Mouse (Mus musculus): ENCODE measurements around the gene Arrdc2. TPM values are rescaled to one million over a fixed set of nuclear protein-coding genes. Genes with fewer than 3 reads are reported as not detected.
"Not testable (repeated sequence)": the region's sequence is repeated elsewhere in the genome, so short reads cannot be mapped to it uniquely, and the experiment has no call there.

Gene Arrdc2
- total RNA-seq, 2 experiments from 2014 or later: 4.8 to 71.3 TPM

DNA sequence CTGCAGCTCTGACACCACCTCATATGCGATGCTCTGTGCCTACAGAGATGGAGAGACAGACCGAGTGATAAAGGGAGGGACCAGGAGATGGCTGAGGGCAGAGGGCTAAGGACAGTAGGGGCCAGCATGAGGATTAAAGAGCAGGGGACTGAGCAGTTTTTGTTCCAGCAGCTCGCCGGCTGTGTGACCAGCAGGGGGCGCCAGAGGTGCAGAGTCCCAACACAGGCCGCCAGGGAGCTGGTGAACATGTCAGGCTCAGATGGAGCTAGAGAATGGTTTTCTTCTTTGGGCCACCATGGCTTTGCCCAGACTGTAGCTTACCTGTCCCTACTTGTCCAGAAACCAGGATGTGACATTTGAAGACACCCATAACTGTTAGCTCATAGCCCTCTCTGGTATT lies 5.0 kb upstream of the Arrdc2 start:
- peak; percentile 91 for DNase-seq
- intact Hi-C loops (cut with DNase I; ENCODE audit: low total_unique reads): loop anchor here (2.0 to 5.0 kb wide), 2 partner anchors 24 to 122 kb away; partner anchors contain the start of gene Pde4c

DNA sequence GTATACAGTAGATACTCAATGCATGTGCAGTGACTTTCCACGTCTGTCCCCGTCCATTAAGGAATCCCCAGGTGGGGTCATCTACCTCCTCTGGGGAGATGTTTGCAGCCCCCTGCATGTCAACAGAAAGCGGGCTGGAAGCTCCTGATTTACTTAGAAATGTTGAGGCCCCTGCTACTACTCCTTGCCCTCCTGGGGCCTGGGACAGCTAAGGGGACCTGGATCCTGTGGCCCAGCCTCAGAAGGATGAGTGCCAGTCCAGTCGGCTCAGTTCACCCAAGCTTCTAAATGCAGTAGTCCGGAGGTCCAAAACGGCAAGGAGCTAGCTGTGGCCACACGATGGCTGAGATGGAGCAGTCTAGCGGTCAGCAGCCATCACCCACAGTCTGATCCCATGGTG lies 4.4 kb upstream of the Arrdc2 start:
- DNase-seq: no peak

DNA sequence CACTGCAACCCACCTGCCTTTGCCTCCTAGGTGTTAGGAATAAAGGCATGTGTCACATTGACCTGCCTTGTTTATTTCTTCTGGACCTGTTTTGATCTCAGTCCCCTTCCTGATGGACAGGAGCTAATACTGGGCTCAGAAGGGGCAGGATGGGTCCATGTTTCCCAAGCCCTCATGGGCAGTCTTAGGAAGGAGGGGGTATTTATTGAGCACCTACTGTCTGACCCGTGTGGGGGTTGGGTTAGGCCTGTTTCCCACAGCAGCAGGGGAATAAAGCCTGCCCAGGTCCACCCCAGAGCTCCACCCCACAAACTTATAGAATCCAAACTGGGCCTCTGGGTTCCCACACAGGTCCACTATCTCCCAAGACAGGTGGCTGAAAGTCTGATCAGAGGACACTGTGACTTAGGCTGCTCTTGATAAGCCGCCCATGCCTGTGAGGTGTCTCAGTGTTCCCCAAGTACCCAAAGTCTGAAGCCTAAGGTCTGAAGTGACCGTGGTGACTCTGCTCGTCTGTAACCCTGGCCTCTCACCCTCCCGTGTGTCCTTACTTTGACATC lies 3.8 kb upstream of the Arrdc2 start:
- intact Hi-C loops (cut with DNase I; ENCODE audit: low total_unique reads): loop anchor here (2.0 to 5.0 kb wide), 2 partner anchors 26 to 121 kb away; partner anchors contain the start of gene Pde4c
- DNase-seq: no peak

More for the DNA sequence above, 4.4 kb upstream of the Arrdc2 start:
- intact Hi-C loops (cut with DNase I; ENCODE audit: low total_unique reads): loop anchor here (2.0 to 5.0 kb wide), 3 partner anchors 25 to 122 kb away; partner anchors contain the start of gene Pde4c

DNA sequence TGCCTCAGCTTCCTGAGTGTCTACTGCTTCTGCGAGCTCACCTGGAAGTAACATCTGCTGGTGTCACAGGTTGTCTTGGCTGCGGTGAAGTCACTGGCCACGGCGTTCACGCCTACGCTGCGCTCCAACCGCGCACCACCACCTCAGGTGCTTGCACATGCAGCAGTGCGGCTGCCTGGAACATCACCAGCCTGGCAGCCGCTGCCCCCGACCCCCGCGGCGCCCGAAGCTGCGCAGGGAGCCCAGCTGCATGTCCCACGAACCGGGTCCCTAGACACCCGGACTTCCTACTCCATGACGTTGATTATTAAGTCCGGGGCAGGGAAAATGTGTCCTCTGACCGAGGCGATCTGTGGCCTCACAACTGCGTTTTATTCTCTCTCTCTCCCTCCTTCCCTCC lies 3.0 kb upstream of the Arrdc2 start:
- intact Hi-C loops (cut with DNase I; ENCODE audit: low total_unique reads): loop anchor here (2.0 to 5.0 kb wide), 2 partner anchors 26 to 120 kb away; partner anchors contain the start of gene Pde4c
- no peak for DNase-seq

DNA sequence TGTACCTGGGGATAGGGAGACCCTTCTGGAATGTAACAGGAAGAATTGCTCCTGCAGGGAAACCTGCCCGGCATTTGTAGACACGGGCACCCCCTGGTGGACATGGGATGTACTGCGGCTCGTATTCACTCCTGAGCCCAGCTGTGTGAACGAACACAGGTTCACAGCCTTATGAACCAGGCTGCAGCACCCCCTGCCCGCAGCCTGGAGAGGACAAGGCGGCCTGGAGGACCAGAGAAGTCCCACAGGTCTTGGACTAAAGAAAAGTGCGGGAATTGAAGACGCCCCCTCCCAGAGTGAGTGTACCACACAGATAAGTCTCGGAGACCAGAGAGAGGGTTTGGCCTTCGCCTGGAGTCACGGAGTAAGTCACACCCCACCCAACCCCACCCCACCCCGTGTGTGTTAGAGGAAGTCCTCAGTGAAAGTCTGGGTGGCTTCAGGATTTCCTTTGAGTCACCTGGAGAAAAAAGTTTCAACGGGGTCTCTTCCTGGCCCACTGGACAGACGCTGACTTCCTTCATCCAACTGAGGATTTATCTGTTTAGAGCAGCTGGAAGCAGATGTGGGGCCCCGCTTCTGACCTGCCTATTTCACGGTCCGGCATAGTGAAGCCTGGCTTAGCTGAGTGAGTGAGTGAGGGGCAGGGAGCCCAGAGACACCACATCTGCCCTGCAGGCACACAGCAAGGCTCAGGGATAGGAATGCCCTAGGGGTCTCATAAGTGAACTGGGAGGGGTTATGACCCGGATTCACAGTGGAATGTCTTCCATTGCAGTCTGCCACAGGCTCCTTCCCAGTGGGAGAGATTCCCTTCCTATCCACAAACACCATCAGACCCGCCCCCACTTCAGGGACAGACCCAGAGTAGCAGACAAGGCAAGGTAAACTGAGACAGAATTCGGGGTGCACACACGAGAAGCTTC lies 1.9 kb upstream of the Arrdc2 start:
- intact Hi-C loops (cut with DNase I; ENCODE audit: low total_unique reads): loop anchor here (2.0 to 5.0 kb wide), 2 partner anchors 25 to 119 kb away; partner anchors contain the start of gene Pde4c
- peak; percentile 87 for DNase-seq

DNA sequence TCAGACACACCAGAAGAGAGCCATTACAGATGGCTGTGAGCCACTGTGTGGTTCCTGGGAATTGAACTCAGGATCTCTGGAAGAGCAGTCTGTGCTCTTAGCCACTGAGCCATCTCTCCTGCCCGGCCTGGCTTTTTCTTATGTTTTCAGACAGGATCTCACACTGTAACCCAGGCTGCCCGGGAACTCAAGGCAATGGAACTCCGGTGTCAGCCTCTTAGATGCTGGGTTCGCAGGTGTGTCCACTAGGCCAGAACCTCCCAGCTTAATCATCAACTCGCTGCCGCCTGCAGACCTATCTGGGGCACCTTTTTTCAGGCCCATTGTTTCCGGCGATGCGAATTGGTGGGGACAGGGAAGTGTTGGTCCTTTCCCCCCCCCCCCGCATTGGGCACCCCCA lies 1.1 kb upstream of the Arrdc2 start:
- intact Hi-C loops (cut with DNase I; ENCODE audit: low total_unique reads): loop anchor here (5.0 kb wide), 1 partner anchor 118 kb away; the partner anchor contains the start of gene Pde4c
- DNase-seq: no peak

DNA sequence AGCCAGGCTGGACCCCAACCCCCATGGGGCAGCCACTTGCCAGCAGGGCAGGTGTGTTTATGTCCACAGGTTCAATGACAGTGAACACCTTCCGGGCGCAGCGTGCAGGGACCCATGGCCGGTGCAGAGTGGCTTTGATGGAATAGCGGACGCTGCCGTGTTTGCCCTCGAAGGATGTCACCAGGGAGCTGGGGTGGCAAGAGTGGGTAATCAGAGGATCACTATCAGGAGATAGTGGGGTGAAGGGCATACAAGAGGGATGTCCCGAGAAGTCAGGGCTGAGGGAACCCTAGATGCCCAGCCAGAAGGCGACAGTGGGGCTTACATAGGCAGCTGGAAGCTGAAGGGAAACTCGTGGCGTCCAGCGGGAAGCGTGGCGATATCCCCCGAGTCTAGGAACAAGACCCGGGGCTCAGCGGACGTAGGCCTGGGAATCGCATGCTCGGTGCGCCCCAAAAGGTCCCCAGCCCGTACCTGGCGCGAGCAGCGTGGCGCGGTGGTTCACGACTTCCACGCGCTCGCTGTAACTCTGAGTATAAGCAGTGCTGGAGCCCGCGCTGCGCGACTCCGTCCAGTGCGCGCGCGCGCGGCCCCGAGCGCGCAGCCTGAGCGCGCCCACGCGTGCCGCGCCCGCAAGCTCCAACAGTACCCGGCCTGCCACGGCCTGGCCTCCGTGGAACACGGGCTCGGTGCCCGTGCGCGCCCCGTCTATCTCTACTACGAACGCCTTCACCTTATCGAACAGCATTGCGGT lies 689 bp downstream of the Arrdc2 start:
- intact Hi-C loops (cut with DNase I; ENCODE audit: low total_unique reads): no loop called here
- no peak for DNase-seq

DNA sequence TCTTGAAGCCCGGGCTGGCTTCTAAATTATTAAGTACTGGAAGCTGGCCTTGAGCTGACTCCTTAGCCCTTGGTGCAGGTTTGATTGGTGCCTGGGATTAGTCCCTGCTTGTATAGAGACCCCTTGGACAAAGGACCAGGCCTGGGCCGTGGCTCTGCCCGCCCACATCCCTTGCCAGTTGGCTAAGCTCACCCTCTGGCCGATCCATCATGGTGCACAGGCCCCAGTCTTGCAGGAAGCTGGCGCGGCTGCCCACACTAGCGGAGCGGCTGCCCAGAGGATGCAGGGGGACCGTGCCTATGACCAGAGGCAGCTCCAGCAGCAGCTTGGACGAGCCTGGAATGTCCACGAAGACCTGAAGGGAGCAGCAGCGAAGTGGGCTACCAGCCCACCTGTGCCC lies 2.9 kb downstream of the Arrdc2 start:
- intact Hi-C loops (cut with DNase I; ENCODE audit: low total_unique reads): no loop called here
- DNase-seq: no peak

DNA sequence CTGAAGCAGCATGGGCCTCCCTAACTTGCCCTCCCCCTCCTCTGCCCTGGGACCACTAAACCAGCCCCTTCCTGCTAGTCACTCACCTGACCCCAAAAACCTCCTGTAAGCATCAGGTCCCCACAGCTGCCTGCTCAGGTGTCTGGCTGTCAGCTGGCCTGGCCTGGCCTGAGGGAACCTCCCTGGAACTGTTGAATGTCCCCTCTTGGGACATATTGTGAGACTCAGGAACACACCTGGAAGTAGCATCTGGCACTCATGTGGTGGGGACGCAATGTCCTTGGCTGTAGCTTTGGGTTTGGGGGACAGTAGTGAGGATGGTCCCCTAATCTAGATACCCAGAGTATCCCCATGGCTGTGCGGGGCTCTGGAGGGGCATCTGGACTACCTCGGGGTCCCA lies 5.4 kb downstream of the Arrdc2 start:
- intact Hi-C loops (cut with DNase I; ENCODE audit: low total_unique reads): no loop called here
- DNase-seq: no peak

DNA sequence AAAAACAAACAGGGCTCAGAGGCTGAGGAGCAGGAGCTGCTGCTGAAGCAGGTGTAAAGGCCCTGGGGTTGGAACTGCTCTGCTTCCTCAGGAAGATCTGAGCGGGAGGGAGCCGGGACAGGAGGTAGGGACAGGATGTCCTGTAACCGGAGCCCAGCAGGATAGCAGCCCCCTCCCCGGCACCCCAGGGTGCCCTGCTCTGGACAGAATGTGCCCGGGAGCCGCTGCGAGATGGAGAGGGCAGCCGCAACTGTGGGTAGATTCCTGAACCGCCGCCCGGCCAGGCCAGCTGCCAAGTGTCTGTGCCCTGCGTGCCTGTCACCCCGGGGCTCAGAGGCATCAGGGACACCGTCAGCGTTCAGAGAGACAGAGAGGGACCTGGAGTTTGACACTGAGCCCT lies 6.0 kb downstream of the Arrdc2 start:
- intact Hi-C loops (cut with DNase I; ENCODE audit: low total_unique reads): no loop called here
- peak; percentile 90 for DNase-seq

DNA sequence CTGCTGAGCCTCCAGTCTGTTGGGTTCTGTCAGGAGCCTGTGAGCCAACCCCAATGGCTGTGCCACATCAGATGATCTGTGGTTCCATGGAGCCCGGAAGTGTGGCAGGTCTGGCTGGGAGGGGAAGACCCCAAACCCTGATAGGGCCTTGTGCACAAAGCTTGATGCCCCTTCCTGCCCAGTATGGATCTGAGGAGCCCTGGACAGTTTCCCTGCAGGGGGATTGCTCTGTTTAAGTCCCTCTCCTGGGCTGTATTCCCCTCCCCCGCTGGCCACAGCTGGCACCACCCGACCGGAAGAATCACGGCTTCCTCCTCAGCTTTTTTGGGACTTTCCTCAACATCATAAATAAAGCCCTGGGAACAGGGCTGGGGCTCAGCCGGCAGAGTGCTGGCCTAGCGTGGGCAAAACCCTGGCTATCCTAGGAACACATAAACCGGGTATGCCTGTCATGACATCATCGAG lies 6.5 kb downstream of the Arrdc2 start:
- intact Hi-C loops (cut with DNase I; ENCODE audit: low total_unique reads): no loop called here
- DNase-seq: no peak

DNA sequence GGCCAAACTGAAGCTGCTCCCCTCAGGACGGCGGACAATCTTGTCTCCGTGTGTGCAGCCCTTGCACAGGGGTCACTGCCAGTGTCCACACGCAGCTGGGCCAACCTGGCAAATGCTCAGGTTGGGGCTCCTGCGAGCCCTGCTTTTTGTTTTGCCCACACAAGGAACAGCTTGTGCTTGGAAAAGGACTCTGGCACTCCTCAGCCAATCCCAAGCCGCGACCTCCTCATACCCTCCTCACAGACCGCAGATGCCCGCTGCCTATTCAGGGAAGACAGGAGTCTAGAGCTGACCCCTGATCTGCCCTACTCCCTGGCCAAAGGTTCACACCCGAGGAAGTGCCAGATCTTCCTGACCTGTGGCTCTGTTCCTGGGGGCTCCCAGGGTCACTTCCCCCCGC lies 7.1 kb downstream of the Arrdc2 start:
- DNase-seq: no peak
- intact Hi-C loops (cut with DNase I; ENCODE audit: low total_unique reads): no loop called here

DNA sequence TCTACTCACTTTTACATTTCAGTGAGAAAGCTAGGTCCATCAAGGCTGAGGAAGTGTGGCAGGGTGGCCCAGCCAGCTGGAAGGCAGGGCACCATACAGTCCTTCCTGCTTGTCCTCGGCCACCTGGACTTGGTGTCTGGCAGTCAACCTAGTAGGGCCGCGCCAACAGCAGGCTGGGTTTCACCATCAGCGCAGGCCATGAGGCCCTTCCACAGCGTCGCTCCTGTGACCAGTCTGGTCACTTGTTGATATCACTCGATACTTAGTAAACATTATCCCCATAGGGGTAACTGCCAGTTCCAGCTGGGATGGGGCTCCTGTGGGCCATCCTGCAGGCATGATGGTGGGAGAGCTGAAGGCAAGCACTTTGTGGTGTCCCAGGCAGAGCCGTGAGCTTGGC lies 8.0 kb downstream of the Arrdc2 start:
- DNase-seq: peak; percentile 57

DNA sequence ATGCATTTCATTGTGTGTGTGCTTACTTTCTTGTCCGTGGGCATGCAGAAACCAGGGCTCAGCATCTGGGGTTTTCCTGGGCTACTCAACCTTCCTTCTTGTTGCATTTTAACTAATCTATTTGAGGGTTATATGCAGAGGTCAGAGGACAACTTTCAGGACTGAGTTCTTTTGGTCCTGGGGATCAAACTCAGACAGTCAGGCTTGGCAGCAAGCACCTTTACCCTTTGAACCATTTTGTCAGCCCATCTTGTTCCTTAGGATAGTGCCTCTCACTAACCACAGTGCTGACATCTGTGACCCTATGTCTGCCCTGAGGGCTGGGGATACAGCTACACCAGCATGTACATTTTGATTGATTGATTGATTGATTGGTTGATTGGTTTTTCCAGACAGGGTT lies 11.7 kb downstream of the Arrdc2 start:
- no peak for DNase-seq
- intact Hi-C loops (cut with DNase I; ENCODE audit: low total_unique reads): no loop called here

More for the DNA sequence above, 8.0 kb downstream of the Arrdc2 start:
- intact Hi-C loops (cut with DNase I; ENCODE audit: low total_unique reads): no loop called here

DNA sequence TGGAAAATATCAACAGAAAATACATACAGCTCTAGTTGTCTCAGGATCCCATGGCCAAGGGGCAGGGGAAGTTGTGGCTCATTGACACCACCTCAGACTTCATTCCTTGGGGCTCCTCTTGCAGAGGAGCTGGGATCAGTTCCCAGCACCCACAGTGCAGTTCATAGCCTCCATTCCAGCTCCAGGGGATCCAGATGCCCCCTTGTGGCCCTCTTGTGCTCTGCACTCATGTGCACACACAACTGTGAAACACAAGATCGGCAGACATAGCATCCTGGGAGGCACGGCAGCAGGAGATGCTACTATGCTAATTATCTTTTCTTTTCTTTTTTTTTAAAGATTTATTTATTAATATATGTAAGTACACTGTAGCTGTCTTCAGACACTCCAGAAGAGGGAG lies 12.5 kb downstream of the Arrdc2 start:
- intact Hi-C loops (cut with DNase I; ENCODE audit: low total_unique reads): no loop called here
- no peak for DNase-seq

DNA sequence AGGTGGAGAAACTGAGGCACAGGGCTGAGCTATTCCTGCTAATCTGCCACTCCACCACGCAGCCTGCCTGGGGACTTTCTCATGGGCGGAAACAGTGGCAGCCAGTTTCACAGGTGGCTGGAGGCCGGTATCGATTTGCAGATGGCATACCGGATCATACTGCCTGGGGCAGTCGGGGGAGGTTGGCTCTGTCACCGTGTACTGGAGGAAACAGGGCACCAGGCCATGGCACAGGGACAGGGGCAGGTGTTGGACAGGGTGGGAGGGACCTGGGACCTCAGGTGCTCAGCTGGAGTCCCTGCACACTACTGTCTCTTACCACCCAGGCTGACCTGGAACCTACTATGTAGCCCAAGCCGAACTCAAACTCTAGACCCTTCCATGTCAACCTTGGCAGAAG lies 13.7 kb downstream of the Arrdc2 start:
- no peak for DNase-seq
- intact Hi-C loops (cut with DNase I; ENCODE audit: low total_unique reads): no loop called here

DNA sequence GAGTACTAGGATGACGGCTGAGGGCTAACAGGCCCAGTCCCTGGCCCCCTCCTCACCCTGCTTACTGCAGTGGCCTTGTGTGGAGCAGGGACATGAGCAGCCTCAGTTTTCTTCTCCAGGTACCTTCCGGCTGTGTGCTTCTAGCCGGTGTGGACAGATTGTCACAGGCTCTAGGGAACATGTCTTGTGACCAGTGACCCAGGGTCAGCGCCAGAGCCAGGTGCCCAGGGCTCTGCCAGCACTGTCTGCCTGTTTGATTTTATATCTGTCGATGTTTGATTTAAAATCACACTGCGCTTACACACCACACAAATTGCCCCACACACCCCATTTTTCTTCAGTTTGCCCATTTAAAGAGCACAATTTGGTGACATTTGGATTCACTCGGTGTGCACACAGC lies 15.7 kb downstream of the Arrdc2 start:
- intact Hi-C loops (cut with DNase I; ENCODE audit: low total_unique reads): no loop called here
- DNase-seq: no peak

DNA sequence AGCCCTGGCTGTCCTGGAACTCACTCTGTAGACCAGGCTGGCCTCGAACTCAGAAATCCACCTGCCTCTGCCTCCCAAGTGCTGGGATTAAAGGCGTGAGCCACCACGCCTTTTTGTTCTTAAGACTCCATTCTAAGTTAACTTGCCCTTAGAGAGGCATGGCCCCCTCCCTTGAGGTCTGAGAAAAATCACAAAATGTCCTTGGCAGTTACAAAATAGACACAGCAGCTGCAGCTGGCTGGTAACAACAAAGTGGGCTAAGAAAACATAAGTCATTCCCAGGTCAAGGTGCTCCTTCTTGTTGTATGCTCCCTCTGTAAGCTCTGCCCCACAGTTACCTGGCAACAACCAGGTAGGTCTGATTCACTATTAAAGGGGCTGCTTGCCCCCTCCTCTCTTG lies 16.9 kb downstream of the Arrdc2 start:
- DNase-seq; intact Hi-C loops (cut with DNase I; ENCODE audit: low total_unique reads): not testable (repeated sequence)

DNA sequence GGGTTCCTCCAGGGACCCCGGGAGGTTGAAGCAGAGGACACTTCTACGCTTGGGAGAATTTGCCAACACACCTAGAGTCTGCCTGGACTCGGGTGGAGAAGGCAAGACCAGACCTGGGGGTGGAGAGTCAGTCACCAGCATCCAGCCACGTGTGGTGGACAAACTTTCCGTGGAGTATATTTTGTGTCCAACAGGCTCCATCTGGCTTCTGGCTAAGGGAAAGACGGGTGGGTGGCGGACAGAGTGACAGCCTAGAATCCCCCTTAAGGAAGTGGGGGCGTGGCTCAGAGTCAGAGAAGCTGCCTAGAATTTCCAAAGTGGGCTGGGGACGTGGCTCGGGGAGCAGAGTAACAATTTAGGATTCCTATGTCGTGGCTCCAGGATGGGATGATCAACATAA lies 17.5 kb downstream of the Arrdc2 start:
- intact Hi-C loops (cut with DNase I; ENCODE audit: low total_unique reads): no loop called here
- DNase-seq: no peak
